Mouse (Mus musculus) C2C12 (cell line): Measurements from ENCODE around the gene Krt83. TPM values are rescaled to one million over a fixed set of nuclear protein-coding genes. Genes with fewer than 3 reads are reported as not detected.
A peak's percentile ranks its signal among the peaks of the same experiment; 100 is the strongest.

Experiments used
- H3K27me3 ChIP-seq: one replicate; pipeline ENCODE4 v1.6.1; 2011; ENCODE audit not compliant: control insufficient read depth, insufficient read depth, insufficient read length
- H3K36me3 ChIP-seq: one replicate; pipeline ENCODE4 v1.6.1; 2011; ENCODE audit not compliant: control insufficient read depth, insufficient read depth
- H3K4me3 ChIP-seq: one replicate; pipeline ENCODE4 v1.5.1; 2011; ENCODE audit warnings: mild to moderate bottlenecking, control low read depth; ENCODE audit not compliant: poor library complexity, insufficient read depth, severe bottlenecking
- H3K79me2 ChIP-seq: one replicate; pipeline ENCODE4 v1.6.1; 2011; ENCODE audit not compliant: control insufficient read depth, insufficient read depth
- H3K79me3 ChIP-seq: one replicate; pipeline ENCODE4 v1.6.1; 2011; ENCODE audit warnings: low read depth, control low read depth
- H3ac ChIP-seq: one replicate; pipeline ENCODE3; 2011; ENCODE audit warnings: low read depth; ENCODE audit not compliant: control insufficient read depth, insufficient read length
- CEBPB ChIP-seq: IDR thresholded peaks from one replicate; pipeline ENCODE4 v1.6.1; 2011; ENCODE audit warnings: low read depth, mild to moderate bottlenecking, control low read depth, moderate library complexity
- CTCF ChIP-seq: IDR thresholded peaks from one replicate; pipeline ENCODE4 v1.5.1; 2011; ENCODE audit not compliant: control insufficient read depth, insufficient read depth, insufficient read length
- FOSL1 ChIP-seq: IDR thresholded peaks from one replicate; pipeline ENCODE4 v1.8.0; 2011; ENCODE audit warnings: mild to moderate bottlenecking, low read length; ENCODE audit not compliant: poor library complexity, insufficient read depth, severe bottlenecking
- MAX ChIP-seq: IDR thresholded peaks from one replicate; pipeline ENCODE4 v1.6.1; 2011; ENCODE audit warnings: mild to moderate bottlenecking, control low read depth
- MYOD1 ChIP-seq: IDR thresholded peaks from one replicate; pipeline ENCODE4 v1.6.1; 2011; ENCODE audit warnings: low read depth; ENCODE audit not compliant: control insufficient read depth, insufficient read length
- MYOG ChIP-seq: IDR thresholded peaks from one replicate; pipeline ENCODE4 v1.6.1; 2011; ENCODE audit not compliant: control insufficient read depth, insufficient read length; ENCODE audit errors: extremely low read depth
- USF1 ChIP-seq: IDR thresholded peaks from one replicate; pipeline ENCODE4 v1.6.1; 2011; ENCODE audit warnings: low read depth, mild to moderate bottlenecking, control low read depth, moderate library complexity
- polyA plus RNA-seq: library from polyadenylated mRNA; unstranded; fragments of >200 nt; fragmentation: generic; extraction: Trizol; gene quantifications from one replicate; pipeline ENCODE4 v1.2.1, GENCODE M21; 2012; ENCODE audit warnings: missing spikeins

Gene Krt83
- polyA plus RNA-seq, 1 experiment = not detected

DNA sequence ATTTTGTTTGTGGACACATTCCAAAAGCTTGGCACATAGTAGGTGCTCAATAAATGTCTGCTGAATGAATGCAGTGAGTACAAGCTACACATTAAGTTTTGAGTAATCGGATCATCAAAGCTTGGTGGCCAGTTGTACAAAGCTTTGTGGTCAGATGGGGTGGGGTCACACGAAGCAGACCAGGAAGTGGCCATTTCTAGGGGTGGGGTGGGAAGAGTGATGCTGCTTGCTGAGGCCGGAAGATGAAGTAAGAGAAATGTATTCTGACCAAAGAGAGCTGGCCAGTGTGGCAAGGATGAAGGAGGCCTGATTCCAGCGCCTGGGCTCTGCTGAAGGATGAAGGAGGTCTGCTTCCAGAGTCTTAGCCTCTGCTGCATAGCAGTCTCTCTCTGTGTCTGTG, 22.2 kb downstream of the Krt83 start:
- TF ChIP-seq MYOG (no peak), CTCF (no peak), MAX (no peak), CEBPB (no peak), MYOD1 (no peak), USF1 (no peak), FOSL1 (no peak)
- H3ac ChIP-seq = no peak overlapping the region
- no peaks in the 10 kb centered on the region for H3K79me2 ChIP-seq
- no peaks in the 10 kb centered on the region for H3K79me3 ChIP-seq
- H3K27me3 ChIP-seq = peaks cover 15% of the 10 kb centered on the region
- H3K36me3 ChIP-seq = no peaks in the 10 kb centered on the region
- no peak overlapping the region for H3K4me3 ChIP-seq

DNA sequence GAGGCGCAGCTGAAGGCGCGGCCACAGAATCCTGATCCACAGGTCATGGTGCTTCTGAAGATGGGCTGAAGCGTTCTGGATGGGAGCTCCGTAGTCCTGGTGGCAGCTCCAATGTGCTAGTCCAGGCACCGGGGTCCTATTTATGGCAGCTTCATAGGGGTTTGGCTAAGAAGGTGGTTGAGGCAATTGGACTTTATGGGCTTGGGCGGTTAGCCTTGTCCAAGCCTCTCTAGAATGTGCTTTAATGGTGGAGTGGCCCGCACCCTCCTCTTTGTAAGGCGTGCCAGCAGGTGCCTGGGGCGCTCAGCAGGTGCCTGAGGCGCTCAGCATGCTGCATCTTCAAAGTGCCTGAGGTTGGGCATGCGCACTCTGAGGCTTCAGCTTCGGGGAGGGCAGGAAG, 27.7 kb downstream of the Krt83 start, which contains the start of gene Krt81:
Gene Krt81 (minus strand): TSS at position 101 of the 400 bp plus-strand sequence.
- Histone ChIP-seq H3K4me3 (no peak within 1 kb of the TSS), H3ac (no peak within 1 kb of the TSS), H3K27me3 (peaks cover 36% of the 10 kb centered on the region), H3K36me3 (no peaks in the 10 kb centered on the region), H3K79me2 (no peaks in the 10 kb centered on the region), H3K79me3 (no peaks in the 10 kb centered on the region)
- no peak for TF ChIP-seq CTCF
- no peak for TF ChIP-seq FOSL1
- no peak for TF ChIP-seq MYOG
- no peak for TF ChIP-seq MAX
- no peak for TF ChIP-seq CEBPB
- TF ChIP-seq USF1 = no peak
- TF ChIP-seq MYOD1 = no peak

DNA sequence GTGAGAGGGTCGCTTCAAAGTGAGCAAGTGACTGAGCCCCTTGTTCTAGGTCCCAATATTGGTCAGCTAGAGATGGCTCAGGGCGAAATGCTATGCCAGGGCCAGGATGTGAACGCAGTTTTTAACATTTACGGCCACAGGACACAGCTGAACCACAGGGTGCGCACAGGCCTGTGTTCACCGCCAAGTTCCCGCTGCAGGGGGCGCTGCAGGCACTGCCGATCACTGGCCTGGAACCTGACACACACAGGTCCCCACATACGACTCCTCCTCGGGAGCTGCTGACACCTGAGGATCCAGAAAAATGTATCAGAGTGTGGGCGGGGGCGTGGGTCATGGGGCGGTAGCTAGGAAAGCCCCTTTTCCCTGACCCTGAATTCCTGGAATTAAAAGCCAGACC, 32.0 kb downstream of the Krt83 start:
- TF ChIP-seq FOSL1 = no peak
- TF ChIP-seq MAX = no peak
- no peak for TF ChIP-seq MYOD1
- no peak for TF ChIP-seq CTCF
- TF ChIP-seq MYOG = no peak
- TF ChIP-seq CEBPB = no peak
- no peaks in the 10 kb centered on the region for H3K79me3 ChIP-seq

DNA sequence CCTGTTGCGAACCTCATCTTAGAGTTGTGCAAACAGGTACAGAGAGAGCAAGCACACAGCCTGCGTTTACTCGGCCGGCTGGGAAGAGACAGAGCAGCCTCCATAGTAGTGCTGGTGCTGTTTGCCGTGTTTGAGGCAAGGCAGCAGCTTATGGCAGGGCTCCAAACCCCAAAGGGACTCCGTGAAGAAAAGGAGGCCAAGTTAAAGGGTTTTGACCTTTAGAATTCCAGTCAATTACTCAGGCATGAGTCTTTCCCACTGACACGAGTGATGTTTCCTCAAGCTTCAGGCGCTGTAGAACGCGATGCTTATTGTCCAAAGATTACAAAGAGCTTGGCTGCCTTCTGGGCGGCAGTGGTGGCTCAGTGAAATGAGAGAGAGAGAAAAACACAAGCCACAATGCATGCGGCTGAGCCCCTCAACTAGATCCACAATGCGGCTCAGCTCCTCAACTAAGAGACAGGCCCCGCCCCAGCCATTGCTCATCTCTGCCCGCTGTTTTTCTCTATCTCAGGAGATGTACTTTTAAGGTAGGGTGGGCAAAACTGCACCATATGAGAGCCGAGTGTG, 32.9 kb downstream of the Krt83 start:
- no peaks in the 10 kb centered on the region for H3K79me3 ChIP-seq
- H3ac ChIP-seq = no peak overlapping the region
- no peaks in the 10 kb centered on the region for H3K36me3 ChIP-seq
- peaks cover 17% of the 10 kb centered on the region for H3K27me3 ChIP-seq
- H3K4me3 ChIP-seq = no peak overlapping the region
- no peaks in the 10 kb centered on the region for H3K79me2 ChIP-seq
- TF ChIP-seq FOSL1 (peak; percentile 33), CEBPB (no peak), MYOG (no peak), CTCF (no peak), MAX (peak; percentile 68)

More for the DNA sequence above, 32.0 kb downstream of the Krt83 start:
- Histone ChIP-seq H3K27me3 (peaks cover 23% of the 10 kb centered on the region), H3K36me3 (no peaks in the 10 kb centered on the region), H3K79me2 (no peaks in the 10 kb centered on the region), H3ac (no peak overlapping the region), H3K4me3 (no peak overlapping the region)

DNA sequence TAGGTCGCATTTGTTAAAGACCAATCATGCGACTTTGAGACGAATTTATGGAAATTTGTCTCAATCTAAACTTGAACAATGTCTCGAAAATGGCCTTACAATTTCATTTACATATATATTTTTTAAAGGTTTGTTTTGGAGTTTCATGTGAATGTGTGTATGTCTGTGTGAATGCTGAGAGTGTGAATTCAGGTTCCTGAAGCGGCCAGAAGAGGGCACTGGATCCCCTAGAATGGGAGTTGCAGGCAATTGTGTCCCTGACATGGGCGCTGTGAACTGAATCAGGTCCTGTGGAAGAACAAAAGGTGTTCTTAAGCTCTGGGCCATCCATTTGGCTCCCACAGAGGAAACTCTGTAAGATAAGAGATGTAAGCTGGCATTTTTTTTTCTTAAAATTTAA, 35.4 kb downstream of the Krt83 start:
- H3K79me2 ChIP-seq = no peaks in the 10 kb centered on the region
- H3K36me3 ChIP-seq = no peaks in the 10 kb centered on the region
- no peak overlapping the region for H3K4me3 ChIP-seq
- H3ac ChIP-seq = no peak overlapping the region
- TF ChIP-seq MAX (no peak), CEBPB (no peak), FOSL1 (no peak), USF1 (no peak), MYOG (no peak), MYOD1 (no peak), CTCF (no peak)
- peaks cover 1% of the 10 kb centered on the region for H3K27me3 ChIP-seq
- H3K79me3 ChIP-seq = no peaks in the 10 kb centered on the region

DNA sequence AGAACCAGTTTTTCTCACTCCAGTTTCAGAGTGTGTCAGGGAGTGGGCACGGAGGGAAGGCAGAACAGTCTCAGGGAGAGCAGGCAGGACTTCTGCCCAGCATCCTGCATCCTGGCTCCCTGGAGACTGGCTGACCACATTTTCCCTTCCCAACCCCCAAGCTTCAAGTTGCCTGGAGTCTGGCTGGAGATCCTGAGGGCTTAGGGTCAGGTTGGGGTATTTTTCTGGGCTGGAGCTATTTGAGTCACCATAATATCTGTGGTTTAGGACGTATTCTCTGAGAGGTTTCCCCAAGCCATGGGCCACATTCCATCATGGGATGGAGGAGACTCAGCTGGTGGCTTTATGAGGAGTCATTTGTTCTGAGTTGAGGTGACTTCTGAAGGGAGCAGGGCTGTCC, 36.0 kb downstream of the Krt83 start:
- Histone ChIP-seq H3K27me3 (no peaks in the 10 kb centered on the region), H3K79me2 (no peaks in the 10 kb centered on the region), H3K79me3 (no peaks in the 10 kb centered on the region), H3K4me3 (no peak overlapping the region), H3K36me3 (no peaks in the 10 kb centered on the region), H3ac (peak overlapping the region; percentile 8)
- TF ChIP-seq FOSL1 (peak; percentile 88), MYOD1 (peak; percentile 59), MYOG (no peak), USF1 (no peak), CEBPB (no peak), MAX (peak; percentile 83), CTCF (no peak)
